Mouse (Mus musculus) natural killer cell, adult 2 months (primary cell): ENCODE measurements around the gene Rabl3.

Source experiments
- DNase-seq, 2 experiments: peaks; one replicate each; pipeline ENCODE4 v3.0.0; 2022; ENCODE audit warnings: low spot score in 2 of 2

The Rabl3 gene

GRCm38 (mm10) chr16:37546312-37546711 lies 6.6 kb downstream of the Rabl3 start:
- no peak for DNase-seq

GRCm38 (mm10) chr16:37550266-37550665 lies 10.6 kb downstream of the Rabl3 start:
- no peak for DNase-seq

GRCm38 (mm10) chr16:37550981-37551380 lies 11.3 kb downstream of the Rabl3 start:
- no peak for DNase-seq

GRCm38 (mm10) chr16:37552824-37553223 lies 13.1 kb downstream of the Rabl3 start:
- no peak for DNase-seq

GRCm38 (mm10) chr16:37562414-37562813 lies 22.7 kb downstream of the Rabl3 start:
- DNase-seq, result no peak

- DNase-seq, result no peak
Observed at GRCm38 (mm10) chr16:37562961-37563360, 23.3 kb downstream of the Rabl3 start.

GRCm38 (mm10) chr16:37565117-37565516 lies 25.4 kb downstream of the Rabl3 start:
- DNase-seq, result no peak

- no peak for DNase-seq
Observed at GRCm38 (mm10) chr16:37566107-37566506, 26.4 kb downstream of the Rabl3 start.

- DNase-seq, result no peak
Observed at GRCm38 (mm10) chr16:37567113-37568050, 27.7 kb downstream of the Rabl3 start.

- no peak for DNase-seq
Observed at GRCm38 (mm10) chr16:37571554-37571953, 31.9 kb downstream of the Rabl3 start.

- no peak for DNase-seq
Observed at GRCm38 (mm10) chr16:37572117-37572754, 32.6 kb downstream of the Rabl3 start.

GRCm38 (mm10) chr16:37573061-37573460 lies 33.4 kb downstream of the Rabl3 start:
- no peak for DNase-seq

GRCm38 (mm10) chr16:37575325-37575724 lies 35.6 kb downstream of the Rabl3 start:
- no peak for DNase-seq

- no peak for DNase-seq
Observed at GRCm38 (mm10) chr16:37579591-37579990, 39.9 kb downstream of the Rabl3 start.

GRCm38 (mm10) chr16:37579994-37580393 lies 40.3 kb downstream of the Rabl3 start, which contains the start of gene Hgd:
Gene Hgd, plus strand, starts transcription at chr16:37580153.
- no peak for DNase-seq

GRCm38 (mm10) chr16:37580651-37581050 lies 41.0 kb downstream of the Rabl3 start:
- DNase-seq, result no peak

GRCm38 (mm10) chr16:37581901-37582300 lies 42.2 kb downstream of the Rabl3 start:
- no peak for DNase-seq

GRCm38 (mm10) chr16:37583306-37583705 lies 43.6 kb downstream of the Rabl3 start:
- no peak for DNase-seq

- DNase-seq, result no peak
Observed at GRCm38 (mm10) chr16:37583801-37584200, 44.1 kb downstream of the Rabl3 start.

- DNase-seq, result no peak
Observed at GRCm38 (mm10) chr16:37584218-37585035, 44.7 kb downstream of the Rabl3 start.

GRCm38 (mm10) chr16:37585129-37585563 lies 45.5 kb downstream of the Rabl3 start:
- no peak for DNase-seq

GRCm38 (mm10) chr16:37590921-37591320 lies 51.2 kb downstream of the Rabl3 start:
- DNase-seq, result no peak
